Mouse (Mus musculus) ES-E14 (cell line): ENCODE measurements around the gene Bace2. TPM values are rescaled to one million over a fixed set of nuclear protein-coding genes. Genes with fewer than 3 reads are reported as not detected.

Experiments used
- DNase-seq: peaks from one replicate; pipeline ENCODE4 v3.0.0-alpha.2; 2013; ENCODE audit warnings: low read depth, low spot score
- H3K27ac ChIP-seq: 2 replicates; pipeline ENCODE4 v1.5.1; 2012; ENCODE audit warnings: low read depth, mild to moderate bottlenecking, low read length, moderate library complexity, mixed read lengths; ENCODE audit not compliant: poor library complexity, insufficient read depth, severe bottlenecking
- H3K36me3 ChIP-seq: 2 replicates; pipeline ENCODE4 v1.6.1; 2012; ENCODE audit warnings: mild to moderate bottlenecking, low read length, moderate library complexity, mixed read lengths; ENCODE audit not compliant: control insufficient read depth, poor library complexity, insufficient read depth, severe bottlenecking
- H3K4me1 ChIP-seq, 2 experiments: fragments of 150-350 bp in 1 of 2; sonication (generic) in 1 of 2; 2 replicates each; pipeline ENCODE4 v1.6.1; 2012; ENCODE audit warnings: low read length in 2 of 2, mild to moderate bottlenecking in 1 of 2, mixed read lengths in 1 of 2; ENCODE audit not compliant: control insufficient read depth in 2 of 2, insufficient read depth in 2 of 2, poor library complexity in 1 of 2
- H3K4me3 ChIP-seq, 2 experiments: fragments of 150-350 bp in 1 of 2; sonication (generic) in 1 of 2; 2 replicates each; pipeline ENCODE4 v1.5.1; 2012; ENCODE audit warnings: low read length in 2 of 2, low read depth in 1 of 2, mild to moderate bottlenecking in 1 of 2, mixed read lengths in 1 of 2; ENCODE audit not compliant: insufficient read depth in 1 of 2, poor library complexity in 1 of 2, severe bottlenecking in 1 of 2
- H3K9ac ChIP-seq: 2 replicates; pipeline ENCODE4 v1.6.1; 2012; ENCODE audit warnings: low read depth, mild to moderate bottlenecking, low read length, mixed read lengths; ENCODE audit not compliant: poor library complexity, insufficient read depth, severe bottlenecking
- H3K9me3 ChIP-seq: fragments of 150-350 bp; sonication (generic); 2 replicates; pipeline ENCODE4 v1.6.1; 2012; ENCODE audit warnings: low read depth, mild to moderate bottlenecking, low read length; ENCODE audit not compliant: control insufficient read depth, insufficient read depth
- CHD2 ChIP-seq: IDR thresholded peaks from 2 replicates; pipeline ENCODE4 v1.6.1; 2014; ENCODE audit warnings: mild to moderate bottlenecking, low read depth, low read length, inconsistent platforms
- HCFC1 ChIP-seq: IDR thresholded peaks from 2 replicates; pipeline ENCODE4 v1.6.1; 2012; ENCODE audit warnings: low read length, inconsistent platforms, borderline replicate concordance; ENCODE audit not compliant: insufficient read depth
- MAFK ChIP-seq: IDR thresholded peaks from 2 replicates; pipeline ENCODE4 v1.6.1; 2014; ENCODE audit warnings: mild to moderate bottlenecking, low read depth, low read length, inconsistent platforms; ENCODE audit not compliant: insufficient read depth
- ZC3H11A ChIP-seq: IDR thresholded peaks from 2 replicates; pipeline ENCODE4 v1.6.1; 2012; ENCODE audit warnings: low read depth, mild to moderate bottlenecking, inconsistent platforms, low read length, borderline replicate concordance
- ZNF384 ChIP-seq: IDR thresholded peaks from 2 replicates; pipeline ENCODE4 v1.6.1; 2012; ENCODE audit warnings: low read depth, low read length, inconsistent platforms
- in situ Hi-C, 2 experiments: fragments of 600-800 bp; cut with MboI; formaldehyde crosslinking; loops; one replicate each; pipeline ENCODE4 v1.15.1; 2025; ENCODE audit warnings: low sequenced_read_pairs in 2 of 2, inconsistent platforms in 1 of 2; ENCODE audit not compliant: unreplicated experiment in 2 of 2
- total RNA-seq: library from RNA; depleted of rRNA; stranded (reverse); fragments of 300-350 nt; gene quantifications from 2 replicates; pipeline ENCODE4 v1.2.3, GENCODE M21; 2012

The Bace2 gene
- total RNA-seq, 1 experiment: 0.54 TPM

DNA sequence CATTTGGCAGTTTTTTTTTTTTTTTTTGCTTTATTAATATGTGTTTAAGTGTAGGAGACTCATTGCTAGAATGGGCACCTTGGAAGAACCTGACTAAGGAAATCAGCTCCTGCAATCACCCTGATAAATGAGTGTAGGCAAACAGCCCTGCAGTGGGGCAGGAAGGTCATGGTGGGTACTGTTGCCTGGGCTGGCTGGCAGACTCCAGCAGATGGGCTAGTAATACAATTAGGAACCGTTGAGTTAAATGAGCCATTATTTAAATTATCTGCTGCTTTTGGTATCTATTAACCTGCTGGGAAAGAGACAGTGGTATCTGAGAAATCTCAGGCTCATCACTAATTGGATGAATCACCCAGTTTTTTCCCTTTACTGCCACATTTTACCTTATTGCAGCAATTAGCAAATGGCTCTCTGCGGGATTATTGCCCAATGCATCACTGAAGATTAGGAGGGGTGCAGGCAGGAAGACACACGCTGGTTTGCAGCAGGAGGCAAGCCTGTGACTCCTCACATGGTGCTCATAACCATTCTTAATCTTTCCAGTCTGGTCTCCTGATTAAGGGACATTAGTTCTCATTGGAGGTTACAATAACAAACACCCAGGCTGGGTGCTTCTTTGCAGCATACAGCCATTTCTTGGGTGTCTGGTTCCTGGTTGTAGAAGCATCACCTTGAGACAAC, 35.3 kb downstream of the Bace2 start:
- no peak overlapping the region for H3K4me3 ChIP-seq
- no peaks in the 10 kb centered on the region for H3K4me1 ChIP-seq
- no peak overlapping the region for H3K9ac ChIP-seq
- H3K36me3 ChIP-seq: no peaks in the 10 kb centered on the region
- in situ Hi-C loops: no loop called here
- TF ChIP-seq HCFC1 (no peak), MAFK (no peak), ZC3H11A (no peak), CHD2 (no peak), ZNF384 (no peak)
- DNase-seq: no peak
- no peak overlapping the region for H3K27ac ChIP-seq
- H3K9me3 ChIP-seq: no peaks in the 10 kb centered on the region

DNA sequence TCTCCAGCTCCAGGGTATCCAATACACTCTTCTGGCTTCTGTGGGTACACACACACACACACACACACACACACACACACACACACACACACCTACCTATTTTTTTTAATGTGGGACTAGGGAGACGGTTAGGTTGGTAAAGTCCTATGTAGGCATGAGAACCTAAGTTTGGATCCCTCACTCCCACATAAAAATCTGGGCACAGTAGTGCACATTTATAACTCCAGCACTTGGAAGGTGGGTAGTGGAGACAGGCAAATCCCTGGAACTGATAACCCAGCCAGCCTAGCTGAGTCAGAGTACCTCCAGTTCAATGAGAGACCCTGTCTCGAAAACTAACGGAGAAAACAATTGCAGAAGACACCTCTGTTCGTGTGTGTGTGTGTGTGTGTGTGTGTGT, 39.9 kb downstream of the Bace2 start:
- no peak for DNase-seq
- H3K4me1 ChIP-seq: no peaks in the 10 kb centered on the region
- no peak for TF ChIP-seq ZC3H11A
- TF ChIP-seq CHD2: no peak
- TF ChIP-seq ZNF384: no peak
- no peak for TF ChIP-seq MAFK
- no peak for TF ChIP-seq HCFC1

DNA sequence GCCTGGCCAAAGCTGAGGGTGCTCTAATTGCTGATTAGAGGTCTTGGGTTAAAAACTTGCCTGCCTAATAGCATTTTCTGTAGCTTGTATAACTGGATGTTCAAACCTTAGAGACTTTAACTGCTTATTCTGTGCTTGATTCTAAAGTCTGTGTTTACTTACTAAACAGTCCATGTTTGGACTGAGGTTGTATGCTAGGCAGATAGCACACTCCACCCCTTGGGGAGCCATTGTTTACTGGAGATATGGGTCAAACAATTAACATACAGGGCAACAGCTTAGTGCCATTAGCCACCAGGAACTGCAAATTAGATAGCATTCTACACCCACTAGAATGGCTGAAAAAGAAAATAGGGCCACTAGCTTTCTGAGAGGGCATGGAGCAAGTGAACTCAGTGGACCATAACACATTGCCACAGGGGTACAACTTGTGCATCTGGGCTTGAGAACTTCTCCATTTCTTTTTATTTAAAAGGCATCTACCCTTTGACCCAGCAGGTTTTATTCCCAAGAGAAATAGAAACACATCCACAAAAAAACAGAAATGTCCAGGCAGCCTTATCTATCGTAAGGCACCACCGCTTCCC, 41.5 kb downstream of the Bace2 start:
- Histone ChIP-seq H3K36me3 (no peaks in the 10 kb centered on the region), H3K4me1 (no peaks in the 10 kb centered on the region), H3K9ac (no peak overlapping the region), H3K9me3 (no peaks in the 10 kb centered on the region), H3K4me3 (no peak overlapping the region), H3K27ac (no peak overlapping the region)
- in situ Hi-C loops: no loop called here
- DNase-seq: no peak
- TF ChIP-seq ZC3H11A: no peak
- TF ChIP-seq HCFC1: no peak
- no peak for TF ChIP-seq ZNF384
- TF ChIP-seq MAFK: no peak
- no peak for TF ChIP-seq CHD2

More for the DNA sequence above, 39.9 kb downstream of the Bace2 start:
- in situ Hi-C loops: no loop called here
- Histone ChIP-seq H3K9ac (no peak overlapping the region), H3K4me3 (no peak overlapping the region), H3K9me3 (no peaks in the 10 kb centered on the region), H3K27ac (no peak overlapping the region), H3K36me3 (no peaks in the 10 kb centered on the region)

DNA sequence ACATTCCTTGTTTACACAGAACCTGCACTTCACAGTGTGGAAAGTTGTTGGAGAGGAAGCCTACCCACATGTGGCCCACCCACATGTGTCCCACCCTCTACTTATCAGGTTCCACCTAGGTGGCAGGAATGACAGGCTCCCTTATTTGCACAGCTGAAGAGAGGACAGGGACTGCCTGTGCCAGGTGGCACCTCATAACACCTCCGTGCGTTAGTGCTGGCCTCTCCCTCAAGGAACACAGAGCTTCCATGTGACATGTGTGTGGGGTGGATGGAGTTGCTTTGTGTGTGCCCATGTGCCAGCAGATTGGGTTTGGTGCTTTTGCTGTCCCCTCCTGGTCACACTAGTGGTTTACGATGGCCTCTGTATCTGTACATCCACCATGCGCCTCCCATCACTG, 43.4 kb downstream of the Bace2 start:
- H3K9me3 ChIP-seq: no peaks in the 10 kb centered on the region
- in situ Hi-C loops: no loop called here
- no peaks in the 10 kb centered on the region for H3K4me1 ChIP-seq
- H3K4me3 ChIP-seq: no peak overlapping the region
- H3K36me3 ChIP-seq: no peaks in the 10 kb centered on the region
- no peak overlapping the region for H3K27ac ChIP-seq
- no peak overlapping the region for H3K9ac ChIP-seq
- no peak for DNase-seq
- TF ChIP-seq ZC3H11A: no peak
- no peak for TF ChIP-seq MAFK
